Mouse (Mus musculus): ENCODE measurements around the gene Isoc2b. TPM values are rescaled to one million over a fixed set of nuclear protein-coding genes. Genes with fewer than 3 reads are reported as not detected.
"Not testable (repeated sequence)": the region's sequence is repeated elsewhere in the genome, so short reads cannot be mapped to it uniquely, and the experiment has no call there.

Gene Isoc2b
- 1 to 10 TPM; 6.0 to 8.6 TPM for total RNA-seq (2021)

GRCm38 (mm10) chr7:4870133-4870532 lies at the start of gene Isoc2b:
Gene Isoc2b, minus strand, starts transcription at chr7:4870258.
- intact Hi-C loops (cut with DNase I), result no loop called here
- DNase-seq (ENCODE audit: low spot score in 2 of 2), result no peak

- no peak for DNase-seq (ENCODE audit: low spot score in 2 of 2)
- intact Hi-C loops (cut with DNase I), result no loop called here
These were observed 49.0 kb upstream of the Isoc2b start for GRCm38 (mm10) chr7:4919096-4919495.

DNA sequence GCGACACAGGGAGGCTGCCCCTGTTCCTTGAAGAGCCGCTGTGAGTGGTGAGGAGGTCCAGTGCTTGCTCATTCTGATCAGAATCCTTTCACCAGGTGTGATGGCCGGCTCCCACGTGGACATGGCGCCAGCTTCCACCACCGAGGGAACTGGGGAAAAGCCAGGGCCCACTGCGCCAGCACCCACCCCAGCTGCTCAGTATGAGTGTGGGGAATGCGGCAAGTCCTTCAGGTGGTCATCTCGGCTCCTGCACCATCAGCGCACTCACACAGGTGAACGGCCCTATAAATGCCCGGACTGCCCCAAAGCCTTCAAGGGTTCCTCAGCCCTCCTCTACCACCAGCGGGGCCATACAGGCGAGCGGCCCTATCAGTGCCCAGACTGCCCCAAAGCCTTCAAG lies 48.6 kb upstream of the Isoc2b start:
- intact Hi-C loops (cut with DNase I), result no loop called here
- no peak for DNase-seq (ENCODE audit: low spot score in 2 of 2)

- DNase-seq (ENCODE audit: low spot score in 2 of 2), result no peak
- intact Hi-C loops (cut with DNase I), result no loop called here
These were observed 47.4 kb upstream of the Isoc2b start for GRCm38 (mm10) chr7:4917494-4917893.

- DNase-seq (ENCODE audit: low spot score in 2 of 2), result peak in 1 of 2 experiments; percentile 45
These were observed 45.8 kb upstream of the Isoc2b start for GRCm38 (mm10) chr7:4915669-4916416.

GRCm38 (mm10) chr7:4915007-4915665 lies 45.1 kb upstream of the Isoc2b start, which contains the start of gene Zfp628:
Gene Zfp628, plus strand, starts transcription at chr7:4915217.
- intact Hi-C loops (cut with DNase I), result no loop called here

More at GRCm38 (mm10) chr7:4915669-4916416, 45.8 kb upstream of the Isoc2b start:
- intact Hi-C loops (cut with DNase I), result no loop called here

GRCm38 (mm10) chr7:4912248-4912647 lies 42.2 kb upstream of the Isoc2b start:
- intact Hi-C loops (cut with DNase I), result no loop called here
- DNase-seq (ENCODE audit: low spot score in 2 of 2), result no peak

More at GRCm38 (mm10) chr7:4915007-4915665, 45.1 kb upstream of the Isoc2b start, which contains the start of gene Zfp628:
- peak; percentile 95 to 97 for DNase-seq (ENCODE audit: low spot score in 2 of 2)

DNA sequence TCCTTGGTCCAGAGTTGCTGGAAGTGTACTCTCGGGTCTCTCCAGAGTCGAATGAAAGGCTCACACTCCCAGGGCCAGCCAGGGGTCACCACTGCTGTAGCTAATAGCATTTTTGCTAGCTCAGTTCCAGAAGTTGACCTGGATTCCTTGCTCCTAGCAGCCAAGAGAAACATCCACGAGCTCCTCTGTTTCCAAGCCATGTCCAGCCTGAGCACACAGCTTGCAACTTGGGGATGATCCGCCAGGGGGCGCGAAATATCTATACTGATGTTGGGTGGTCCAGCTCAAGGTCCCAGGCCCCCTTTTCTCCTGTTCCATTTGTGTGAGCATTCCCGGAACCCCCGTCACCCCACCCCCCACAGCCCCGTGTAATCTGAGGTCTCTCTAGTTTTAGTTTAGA lies 41.5 kb upstream of the Isoc2b start:
- no peak for DNase-seq (ENCODE audit: low spot score in 2 of 2)
- intact Hi-C loops (cut with DNase I), result no loop called here

GRCm38 (mm10) chr7:4906466-4906950 lies 36.5 kb upstream of the Isoc2b start, which contains the start of gene Gm36210:
Gene Gm36210, minus strand, starts transcription at chr7:4906516.
- intact Hi-C loops (cut with DNase I), result no loop called here
- DNase-seq (ENCODE audit: low spot score in 2 of 2), result no peak

- intact Hi-C loops (cut with DNase I), result loop anchor here (5.0 kb wide), 1 partner anchor 60 kb away; the partner anchor contains the start of gene Shisa7
- no peak for DNase-seq (ENCODE audit: low spot score in 2 of 2)
These were observed 32.3 kb upstream of the Isoc2b start for GRCm38 (mm10) chr7:4902404-4902803.

DNA sequence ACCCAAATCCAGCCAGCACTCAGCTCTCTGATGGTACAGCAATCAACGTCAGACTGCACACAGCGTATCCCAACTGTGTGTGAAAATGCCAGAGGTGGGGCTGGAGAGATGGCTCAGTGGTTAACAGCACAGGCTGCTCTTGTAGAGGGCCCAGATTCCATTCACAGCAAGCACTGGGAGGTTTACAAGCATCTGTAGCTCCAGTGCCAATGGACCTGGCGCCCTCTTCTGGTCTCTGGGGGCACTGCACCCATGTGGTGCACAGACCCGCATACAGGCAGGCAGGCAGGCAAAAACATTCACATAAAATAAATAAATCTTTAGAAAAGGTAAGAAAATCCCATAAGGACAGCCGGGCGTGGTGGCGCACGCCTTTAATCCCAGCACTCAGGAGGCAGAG lies 31.1 kb upstream of the Isoc2b start:
- intact Hi-C loops (cut with DNase I), result loop anchor here (5.0 kb wide), 1 partner anchor 59 kb away; the partner anchor contains the start of gene Shisa7
- DNase-seq (ENCODE audit: low spot score in 2 of 2), result no peak

- no peak for DNase-seq (ENCODE audit: low spot score in 2 of 2)
- intact Hi-C loops (cut with DNase I), result loop anchor here (5.0 kb wide), 1 partner anchor 58 kb away; the partner anchor contains the start of gene Shisa7
These were observed 30.4 kb upstream of the Isoc2b start for GRCm38 (mm10) chr7:4900523-4900851.

DNA sequence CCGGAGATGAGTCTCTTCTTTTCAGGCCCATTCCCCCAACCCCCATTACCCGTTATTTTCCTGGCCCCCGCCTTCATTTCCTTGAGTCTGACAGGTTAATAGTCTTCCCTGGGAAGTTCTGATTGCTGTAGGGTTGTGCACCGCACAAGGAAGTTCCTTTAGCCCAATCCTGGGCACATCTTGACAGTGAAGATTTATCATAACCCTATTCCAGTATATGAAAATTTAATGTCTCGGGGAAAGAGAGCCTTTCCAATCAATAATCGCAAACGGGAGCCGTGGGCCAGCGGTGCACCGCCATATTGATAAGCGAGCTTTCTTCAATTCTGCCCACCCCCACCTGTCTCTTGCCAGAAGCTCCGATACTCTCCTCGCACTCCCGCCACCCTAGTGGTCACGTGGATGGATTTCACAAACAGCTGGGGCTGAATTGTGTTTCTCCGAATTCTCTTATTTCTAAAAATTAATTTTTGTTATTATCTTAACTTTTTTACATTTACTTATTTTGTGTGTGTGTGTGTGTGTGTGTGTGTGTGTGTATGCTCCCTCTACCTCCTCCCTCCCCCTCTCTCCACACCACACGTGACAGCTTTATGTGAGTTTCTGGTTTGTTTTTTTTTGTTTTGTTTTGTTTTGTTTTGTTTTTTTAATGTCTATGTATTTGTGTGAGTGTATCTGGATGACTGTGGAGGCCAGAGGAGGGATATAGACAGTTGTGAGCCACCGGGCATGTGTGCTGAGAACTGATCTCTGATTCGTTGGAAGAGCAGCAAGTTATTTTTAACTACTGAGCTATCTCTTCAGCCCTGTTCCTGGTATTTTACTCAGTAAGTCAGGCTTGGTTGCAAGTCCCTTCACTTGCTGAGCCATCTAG lies 29.8 kb upstream of the Isoc2b start:
- intact Hi-C loops (cut with DNase I), result loop anchor here (5.0 kb wide), 1 partner anchor 58 kb away; the partner anchor contains the start of gene Shisa7

GRCm38 (mm10) chr7:4898851-4899648 lies 29.0 kb upstream of the Isoc2b start:
- intact Hi-C loops (cut with DNase I), result no loop called here
- DNase-seq (ENCODE audit: low spot score in 2 of 2), result no peak

More for the DNA sequence above, 29.8 kb upstream of the Isoc2b start:
- DNase-seq (ENCODE audit: low spot score in 2 of 2), result no peak

DNA sequence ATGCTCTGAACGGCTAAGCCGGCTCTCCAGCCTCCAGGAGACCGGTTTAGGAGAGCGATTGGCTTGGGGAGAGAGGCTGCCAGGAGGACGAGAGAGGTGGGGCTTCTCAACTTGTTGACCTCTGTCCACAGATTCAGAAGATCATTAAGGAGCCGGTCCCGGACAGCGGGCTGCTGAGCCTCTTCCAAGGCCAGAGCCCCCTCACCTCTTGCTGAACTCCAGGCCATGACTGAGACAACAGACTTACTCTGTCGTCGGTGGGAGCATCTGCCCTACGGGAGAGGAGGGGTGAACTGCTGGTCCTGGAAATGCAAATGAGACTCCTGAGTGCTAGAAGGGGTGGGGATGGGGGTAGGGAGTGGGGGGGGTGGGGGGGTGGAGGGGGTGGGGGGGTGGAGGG lies 25.1 kb upstream of the Isoc2b start:
- DNase-seq (ENCODE audit: low spot score in 2 of 2), result no peak
- intact Hi-C loops (cut with DNase I), result no loop called here

- no peak for DNase-seq (ENCODE audit: low spot score in 2 of 2)
- intact Hi-C loops (cut with DNase I), result no loop called here
These were observed 16.6 kb upstream of the Isoc2b start for GRCm38 (mm10) chr7:4886680-4887079.

DNA sequence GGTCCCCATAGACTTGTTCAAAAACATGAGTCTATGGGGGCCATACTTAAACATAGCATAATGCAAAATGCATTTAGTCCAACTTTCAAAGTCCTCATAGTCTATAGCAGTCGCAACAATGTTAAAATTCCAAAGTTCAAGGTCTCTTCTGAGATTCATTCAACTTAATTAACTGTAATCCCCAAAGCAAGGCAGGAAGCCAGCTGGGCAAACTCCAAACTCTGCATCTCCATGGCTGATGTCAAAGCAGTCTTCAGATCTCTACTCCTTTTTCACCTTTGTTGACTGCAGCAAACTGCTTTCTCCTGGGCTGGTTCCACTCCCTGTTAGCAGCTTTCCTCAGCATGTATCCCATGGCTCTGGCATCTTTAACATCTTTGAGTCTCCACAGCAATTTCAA lies 9.0 kb upstream of the Isoc2b start:
- intact Hi-C loops (cut with DNase I), result not testable (repeated sequence)

DNA sequence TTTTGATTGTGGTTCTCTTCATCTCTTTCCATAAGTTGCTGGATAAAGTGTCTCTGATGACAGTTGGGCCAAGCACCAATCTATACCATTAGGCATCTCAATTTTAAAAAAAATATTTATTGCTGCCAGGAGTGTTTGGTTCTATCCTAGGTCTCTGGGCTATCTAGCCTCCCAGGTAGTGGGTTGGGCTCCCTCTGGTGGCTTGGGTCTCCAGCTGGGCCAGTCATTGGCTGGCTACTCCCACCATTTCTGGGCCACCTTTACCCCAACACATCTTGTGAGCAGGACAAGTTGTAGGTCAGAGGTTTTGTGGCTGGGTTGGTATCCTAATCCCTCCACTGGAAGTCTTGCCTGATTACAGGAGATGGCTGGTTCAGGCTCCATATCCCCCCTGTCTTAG lies 8.1 kb upstream of the Isoc2b start:
- no peak for DNase-seq (ENCODE audit: low spot score in 2 of 2)
- intact Hi-C loops (cut with DNase I), result no loop called here

More for the DNA sequence above, 9.0 kb upstream of the Isoc2b start:
- DNase-seq (ENCODE audit: low spot score in 2 of 2), result not testable (repeated sequence)

GRCm38 (mm10) chr7:4877226-4877625 lies 7.2 kb upstream of the Isoc2b start:
- DNase-seq (ENCODE audit: low spot score in 2 of 2), result no peak
- intact Hi-C loops (cut with DNase I), result no loop called here
